Mouse (Mus musculus) E14TG2a.4 (cell line): ENCODE results near the gene Rita1.

Experiments
- CTCF ChIP-seq: conservative IDR thresholded peaks from 2 replicates; pipeline ENCODE4 v1.5.1; 2014; ENCODE audit warnings: low read length
- NANOG ChIP-seq: IDR thresholded peaks from 2 replicates; pipeline ENCODE4 v1.6.1; 2014; ENCODE audit warnings: borderline replicate concordance, low read length, mixed read lengths

- TF ChIP-seq CTCF (no peak), NANOG (no peak)
Observed at GRCm38 (mm10) chr5:120602210-120602609, 10.2 kb downstream of the Rita1 start.
